Mouse (Mus musculus) lung, embryonic 15.5 days (tissue): Measurements from ENCODE around the gene Unc119. TPM values are rescaled to one million over a fixed set of nuclear protein-coding genes. Genes with fewer than 3 reads are reported as not detected.

ENCODE experiments used
- ATAC-seq: fragments of 200-750 bp; cut with Nextera tagmentation; 2 replicates; pipeline ENCODE4 v1.8.0; 2017; ENCODE audit warnings: moderate number of reproducible peaks, borderline replicate concordance; ENCODE audit not compliant: low FRiP score, low TSS enrichment; ENCODE audit errors: extremely low read depth
- H3K27ac ChIP-seq: fragments of 300-500 bp; sonication (generic); 2 replicates; pipeline ENCODE4 v1.5.1; 2015; ENCODE audit warnings: moderate library complexity, mild to moderate bottlenecking, inconsistent platforms
- H3K27me3 ChIP-seq: fragments of 300-500 bp; sonication (generic); 2 replicates; pipeline ENCODE4 v1.6.1; 2015; ENCODE audit warnings: inconsistent platforms
- H3K36me3 ChIP-seq: fragments of 300-500 bp; sonication (generic); 2 replicates; pipeline ENCODE4 v1.6.1; 2015; ENCODE audit warnings: inconsistent platforms
- H3K4me1 ChIP-seq: fragments of 300-500 bp; sonication (generic); 2 replicates; pipeline ENCODE4 v1.6.1; 2015; ENCODE audit warnings: inconsistent platforms
- H3K4me2 ChIP-seq: fragments of 300-500 bp; sonication (generic); 2 replicates; pipeline ENCODE4 v1.6.1; 2015; ENCODE audit warnings: inconsistent platforms, mild to moderate bottlenecking, moderate library complexity
- H3K4me3 ChIP-seq: fragments of 300-500 bp; sonication (generic); 2 replicates; pipeline ENCODE4 v1.5.1; 2015; ENCODE audit warnings: mild to moderate bottlenecking, inconsistent platforms
- H3K9ac ChIP-seq: fragments of 300-500 bp; sonication (generic); 2 replicates; pipeline ENCODE4 v1.6.1; 2015; ENCODE audit warnings: inconsistent platforms
- H3K9me3 ChIP-seq: fragments of 300-500 bp; sonication (generic); 2 replicates; pipeline ENCODE4 v1.6.1; 2016; ENCODE audit warnings: inconsistent platforms
- WGBS: fragments of 180-500 bp; shearing (Covaris S2); methylation state at CpG from one replicate; pipeline ENCODE4 v1.1.7; 2015; 5-methylcytosine and 5-hydroxymethylcytosine counted together
- polyA plus RNA-seq: library from polyadenylated mRNA; unstranded; fragments of >200 nt; fragmentation: Nextera tagmentation; extraction: Ambion mirVana; gene quantifications from 2 replicates; pipeline ENCODE4 v1.2.1, GENCODE M21; 2015

Unc119 gene
- polyA plus RNA-seq, result 33.4 and 35.7 TPM in 2 replicates

GRCm38 (mm10) chr11:78343381-78344327, at the start of gene Unc119:
Gene Unc119, plus strand, starts transcription at chr11:78343482.
- peak; percentile 85 for ATAC-seq
- no peaks in the 10 kb centered on the region for H3K27me3 ChIP-seq
- H3K4me1 ChIP-seq, result peaks cover 36% of the 10 kb centered on the region
- H3K27ac ChIP-seq, result peak within 1 kb of the TSS; percentile 71
- peaks cover 26% of the 10 kb centered on the region for H3K36me3 ChIP-seq
- peak within 1 kb of the TSS; percentile 87 for H3K9ac ChIP-seq
- no peaks in the 10 kb centered on the region for H3K9me3 ChIP-seq
- under 1% methylated on average over 46 of the region's 66 CpGs for WGBS
- peak within 1 kb of the TSS; percentile 98 for H3K4me2 ChIP-seq
- H3K4me3 ChIP-seq, result peak within 1 kb of the TSS; percentile 92

- no peak overlapping the region for H3K27ac ChIP-seq
- H3K27me3 ChIP-seq, result no peaks in the 10 kb centered on the region
- no peak overlapping the region for H3K4me2 ChIP-seq
- H3K4me3 ChIP-seq, result no peak overlapping the region
- H3K36me3 ChIP-seq, result peaks cover 14% of the 10 kb centered on the region
- H3K9me3 ChIP-seq, result no peaks in the 10 kb centered on the region
- 94% methylated on average over 6 of the region's 6 CpGs for WGBS
- no peak for ATAC-seq
- no peak overlapping the region for H3K9ac ChIP-seq
- no peaks in the 10 kb centered on the region for H3K4me1 ChIP-seq
Observed at GRCm38 (mm10) chr11:78294585-78294984, 48.7 kb upstream of the Unc119 start.

GRCm38 (mm10) chr11:78300917-78301316, 42.4 kb upstream of the Unc119 start:
- Histone ChIP-seq H3K27ac (no peak overlapping the region; the same call in 1 of the 2 replicates), H3K9me3 (no peaks in the 10 kb centered on the region), H3K9ac (peak overlapping the region; percentile 67), H3K27me3 (no peaks in the 10 kb centered on the region), H3K4me1 (peaks cover 6% of the 10 kb centered on the region; the same call in 1 of the 2 replicates), H3K4me3 (peak overlapping the region; percentile 70), H3K36me3 (peaks cover 25% of the 10 kb centered on the region), H3K4me2 (peak overlapping the region; percentile 66)
- no peak for ATAC-seq
- 58% methylated on average over 7 of the region's 7 CpGs for WGBS

GRCm38 (mm10) chr11:78301357-78302084, 41.8 kb upstream of the Unc119 start, which contains the start of gene Spag5:
Gene Spag5, plus strand, starts transcription at chr11:78301529.
- peak; percentile 100 for ATAC-seq
- WGBS, result 0% methylated on average over 48 of the region's 49 CpGs
- Histone ChIP-seq H3K36me3 (peaks cover 30% of the 10 kb centered on the region), H3K4me3 (peak within 1 kb of the TSS; percentile 70), H3K9ac (peak within 1 kb of the TSS; percentile 67), H3K27ac (peak within 1 kb of the TSS; percentile 69), H3K27me3 (no peaks in the 10 kb centered on the region), H3K4me1 (peaks cover 9% of the 10 kb centered on the region), H3K9me3 (no peaks in the 10 kb centered on the region), H3K4me2 (peak within 1 kb of the TSS; percentile 66)

GRCm38 (mm10) chr11:78305272-78305671, 38.0 kb upstream of the Unc119 start:
- no peaks in the 10 kb centered on the region for H3K27me3 ChIP-seq
- ATAC-seq, result no peak
- H3K4me2 ChIP-seq, result no peak overlapping the region
- peaks cover 12% of the 10 kb centered on the region for H3K4me1 ChIP-seq
- 80% methylated on average over 4 of the region's 4 CpGs for WGBS
- no peaks in the 10 kb centered on the region for H3K9me3 ChIP-seq
- no peak overlapping the region for H3K9ac ChIP-seq
- H3K27ac ChIP-seq, result no peak overlapping the region
- peaks cover 57% of the 10 kb centered on the region for H3K36me3 ChIP-seq
- H3K4me3 ChIP-seq, result no peak overlapping the region

GRCm38 (mm10) chr11:78310861-78311511, 32.3 kb upstream of the Unc119 start:
- Histone ChIP-seq H3K27me3 (no peaks in the 10 kb centered on the region), H3K9ac (no peak overlapping the region), H3K4me3 (no peak overlapping the region), H3K27ac (no peak overlapping the region), H3K4me2 (no peak overlapping the region), H3K4me1 (peaks cover 7% of the 10 kb centered on the region), H3K36me3 (peaks cover 81% of the 10 kb centered on the region), H3K9me3 (no peaks in the 10 kb centered on the region)
- 84% methylated on average over 8 of the region's 8 CpGs for whole genome bisulfite sequencing
- no peak for ATAC-seq

- Histone ChIP-seq H3K36me3 (peaks cover 88% of the 10 kb centered on the region), H3K9ac (no peak overlapping the region), H3K27ac (no peak overlapping the region), H3K4me3 (no peak overlapping the region), H3K27me3 (no peaks in the 10 kb centered on the region), H3K4me1 (no peaks in the 10 kb centered on the region), H3K4me2 (no peak overlapping the region), H3K9me3 (no peaks in the 10 kb centered on the region)
- WGBS, result 95% methylated on average over 2 of the region's 2 CpGs
- no peak for ATAC-seq
Observed at GRCm38 (mm10) chr11:78313662-78314061, 29.6 kb upstream of the Unc119 start.

GRCm38 (mm10) chr11:78318411-78318810, 24.9 kb upstream of the Unc119 start:
- H3K4me3 ChIP-seq, result no peak overlapping the region
- H3K4me2 ChIP-seq, result no peak overlapping the region
- H3K4me1 ChIP-seq, result peaks cover 16% of the 10 kb centered on the region
- peaks cover 80% of the 10 kb centered on the region for H3K36me3 ChIP-seq
- no peak overlapping the region for H3K27ac ChIP-seq
- H3K9me3 ChIP-seq, result no peaks in the 10 kb centered on the region
- ATAC-seq, result no peak
- 86% methylated on average over 2 of the region's 2 CpGs for WGBS
- H3K27me3 ChIP-seq, result no peaks in the 10 kb centered on the region
- H3K9ac ChIP-seq, result no peak overlapping the region

GRCm38 (mm10) chr11:78322076-78322831, 21.0 kb upstream of the Unc119 start:
- Histone ChIP-seq H3K27ac (peak overlapping the region; percentile 73), H3K27me3 (no peaks in the 10 kb centered on the region), H3K9me3 (no peaks in the 10 kb centered on the region), H3K9ac (no peak overlapping the region), H3K36me3 (peaks cover 44% of the 10 kb centered on the region), H3K4me3 (no peak overlapping the region), H3K4me1 (peaks cover 19% of the 10 kb centered on the region), H3K4me2 (peak overlapping the region; percentile 33)
- WGBS, result 34% methylated on average over 2 of the region's 2 CpGs
- no peak; the same call in 1 of the 2 replicates for ATAC-seq

- peak within 1 kb of the TSS; percentile 10; the same call in 1 of the 2 replicates for H3K4me3 ChIP-seq
- peak; percentile 91 for ATAC-seq
- WGBS, result 8% methylated on average over 15 of the region's 15 CpGs
- peak within 1 kb of the TSS; percentile 73 for H3K27ac ChIP-seq
- H3K9me3 ChIP-seq, result no peaks in the 10 kb centered on the region
- H3K4me2 ChIP-seq, result peak within 1 kb of the TSS; percentile 33
- peaks cover 38% of the 10 kb centered on the region for H3K36me3 ChIP-seq
- H3K4me1 ChIP-seq, result peaks cover 19% of the 10 kb centered on the region
- no peaks in the 10 kb centered on the region for H3K27me3 ChIP-seq
- H3K9ac ChIP-seq, result no peak within 1 kb of the TSS; the same call in 1 of the 2 replicates
Observed at GRCm38 (mm10) chr11:78322860-78323259, 20.4 kb upstream of the Unc119 start, which contains the start of gene Aldoc. Gene Aldoc, plus strand, starts transcription at chr11:78322968.
